Mouse (Mus musculus) left cerebral cortex, postnatal 14 days (tissue): ENCODE data around the gene Tas2r143. TPM values are rescaled to one million over a fixed set of nuclear protein-coding genes. Genes with fewer than 3 reads are reported as not detected.
A peak's percentile ranks its signal among the peaks of the same experiment; 100 is the strongest.

Source experiments
- DNase-seq, 2 experiments: peaks; one replicate each; pipeline ENCODE4 v3.0.0; 2021 to 2022; ENCODE audit warnings: low spot score in 2 of 2, mixed read lengths in 1 of 2
- intact Hi-C: fragments of 180-260 bp; cut with DNase I; formaldehyde crosslinking; loops from one replicate; pipeline ENCODE4 v1.15.1; 2025
- long read RNA-seq, 2 experiments: library from polyadenylated mRNA; stranded (forward); transcript quantifications; one replicate each; pipeline ENCODE4 v2.0.0; 2021
- total RNA-seq, 2 experiments: library from RNA; stranded (reverse); gene quantifications; 2 replicates each; pipeline ENCODE4 v1.2.3; 2021

Tas2r143 gene
- not detected for total RNA-seq
- long read RNA-seq, experiment 1 = 0 reads
- long read RNA-seq, experiment 2 = 0 reads

DNA sequence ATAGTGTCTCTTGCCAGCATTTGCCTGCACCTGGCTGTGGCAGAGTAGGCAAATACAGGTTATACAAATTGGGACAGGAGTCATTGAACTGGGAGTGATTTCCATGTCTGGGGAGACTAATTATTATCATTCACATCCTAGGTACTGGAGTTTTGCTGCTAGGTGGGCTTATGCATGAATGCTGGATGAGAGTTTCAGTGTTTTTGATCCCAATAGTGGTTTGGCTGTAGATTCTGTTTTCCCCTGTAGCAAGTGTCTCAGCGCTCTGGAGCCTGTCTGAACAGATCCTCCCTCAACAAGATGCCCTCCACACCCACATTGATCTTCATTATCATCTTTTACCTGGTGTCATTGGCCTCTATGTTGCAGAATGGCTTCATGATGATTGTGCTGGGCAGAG, at the start of gene Tas2r143:
TSS of gene Tas2r143 (plus strand) at position 301 of the 400 bp plus-strand sequence.
- intact Hi-C loops = no loop called here
- DNase-seq = no peak

GRCm38 (mm10) chr6:42350968-42351775, 48.9 kb upstream of the Tas2r143 start:
- DNase-seq = no peak
- intact Hi-C loops = no loop called here

DNA sequence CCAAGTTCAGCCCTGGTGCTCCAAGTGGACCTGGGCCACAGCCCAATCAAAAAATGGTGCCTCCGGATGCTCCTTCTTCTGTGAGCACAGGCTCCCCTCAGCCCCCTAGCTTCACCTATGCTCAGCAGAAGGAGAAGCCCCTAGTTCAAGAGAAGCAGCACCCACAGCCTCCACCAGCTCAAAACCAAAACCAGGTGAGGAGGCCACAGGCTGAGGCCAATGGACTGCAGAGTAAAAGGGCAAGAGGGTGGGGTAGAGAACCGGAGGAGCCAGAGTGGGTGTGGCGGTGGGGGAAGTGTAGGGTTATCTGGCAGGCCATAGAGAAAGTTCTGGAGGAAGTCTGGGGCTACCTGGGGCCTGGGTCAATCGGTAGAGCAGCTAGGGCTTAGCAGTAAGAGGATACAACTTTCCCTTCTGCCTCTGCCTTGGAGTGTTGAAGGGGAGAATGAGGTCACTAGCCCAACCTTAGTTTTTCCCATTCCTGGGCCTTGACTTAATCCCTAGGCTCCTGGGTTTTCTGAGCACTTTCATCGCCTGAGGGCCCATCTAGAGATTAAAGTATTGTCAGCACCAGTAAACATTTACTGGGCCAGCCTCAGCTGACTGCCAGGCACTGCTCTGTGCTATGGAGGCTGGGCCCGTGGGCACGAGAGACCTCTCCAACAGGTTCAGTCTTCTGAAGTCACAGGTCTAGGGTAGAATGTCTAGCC, 48.1 kb upstream of the Tas2r143 start:
- intact Hi-C loops = no loop called here
- no peak for DNase-seq

GRCm38 (mm10) chr6:42352486-42352846, 47.6 kb upstream of the Tas2r143 start:
- intact Hi-C loops = no loop called here

DNA sequence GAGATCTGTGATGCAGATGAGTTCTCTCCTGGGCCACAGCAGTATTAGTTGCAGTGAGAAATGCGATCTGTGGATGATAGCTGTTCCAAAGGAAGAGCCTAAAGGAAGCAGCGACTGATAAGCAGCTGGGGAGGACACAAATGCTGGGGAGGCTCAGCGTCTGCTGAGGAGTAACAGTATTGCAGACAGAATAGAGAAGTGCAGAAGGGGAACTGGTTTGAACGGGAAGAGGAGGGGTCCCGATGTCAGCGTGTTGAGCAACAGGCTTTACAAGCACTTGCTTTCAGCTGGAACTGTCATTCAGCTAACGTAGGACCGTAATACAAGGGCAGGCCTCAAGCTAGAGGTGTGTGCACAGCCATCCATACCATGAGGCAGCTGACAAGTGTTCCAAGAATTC, 46.9 kb upstream of the Tas2r143 start:
- intact Hi-C loops = no loop called here
- DNase-seq = no peak

More at GRCm38 (mm10) chr6:42352486-42352846, 47.6 kb upstream of the Tas2r143 start:
- no peak for DNase-seq

DNA sequence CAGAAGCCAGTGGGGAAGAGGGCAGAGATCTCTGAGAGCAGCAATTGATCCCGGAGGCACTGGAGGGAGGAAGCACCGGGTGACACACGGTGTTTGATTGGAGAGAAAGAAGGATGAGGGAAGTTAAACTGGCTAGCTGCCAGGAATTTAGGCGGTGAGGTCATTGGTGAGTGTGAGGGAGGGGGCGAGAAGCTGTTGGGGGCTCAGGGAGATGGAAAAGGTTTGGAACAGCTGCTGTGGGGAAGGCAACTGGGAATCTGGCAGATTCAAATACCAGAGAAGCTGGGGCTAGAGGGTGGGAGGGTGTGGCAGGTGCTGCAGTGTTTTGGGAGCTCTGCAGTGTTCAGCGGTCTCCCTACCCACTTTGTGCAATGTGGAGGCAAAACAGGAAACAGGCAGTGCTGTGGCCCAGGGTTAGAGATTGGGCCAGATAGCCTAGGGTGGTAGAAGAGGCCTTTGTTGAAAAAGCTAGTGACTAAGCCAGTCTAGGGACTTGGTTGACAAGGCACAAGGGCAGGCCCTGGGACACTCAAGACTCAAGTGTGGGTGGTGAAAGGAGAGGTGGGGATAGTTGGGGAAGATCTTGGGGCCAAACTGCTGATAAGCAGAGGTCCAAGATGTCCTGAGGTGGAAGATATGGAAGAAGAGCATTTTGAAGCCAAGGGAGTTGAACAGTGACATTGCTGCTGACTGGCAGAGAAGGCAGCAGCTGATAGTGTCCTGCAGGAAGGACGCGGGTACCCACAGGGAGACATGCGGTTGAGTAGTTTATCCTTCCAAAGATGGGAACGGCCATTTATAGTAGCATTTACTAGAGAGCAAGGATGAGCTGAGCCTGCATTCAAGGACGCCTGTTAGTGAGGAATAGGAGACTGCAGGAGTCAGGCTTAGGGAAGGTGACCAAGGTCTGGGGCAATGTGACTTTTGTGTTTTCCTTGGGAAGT, 45.7 kb upstream of the Tas2r143 start:
- peak in 1 of 2 experiments; percentile 68 for DNase-seq

GRCm38 (mm10) chr6:42355366-42355765, 44.7 kb upstream of the Tas2r143 start:
- intact Hi-C loops = no loop called here
- DNase-seq = no peak

More for the DNA sequence above, 45.7 kb upstream of the Tas2r143 start:
- intact Hi-C loops = no loop called here

- DNase-seq = no peak
- intact Hi-C loops = no loop called here
Observed at GRCm38 (mm10) chr6:42355794-42356600, 44.0 kb upstream of the Tas2r143 start.

DNA sequence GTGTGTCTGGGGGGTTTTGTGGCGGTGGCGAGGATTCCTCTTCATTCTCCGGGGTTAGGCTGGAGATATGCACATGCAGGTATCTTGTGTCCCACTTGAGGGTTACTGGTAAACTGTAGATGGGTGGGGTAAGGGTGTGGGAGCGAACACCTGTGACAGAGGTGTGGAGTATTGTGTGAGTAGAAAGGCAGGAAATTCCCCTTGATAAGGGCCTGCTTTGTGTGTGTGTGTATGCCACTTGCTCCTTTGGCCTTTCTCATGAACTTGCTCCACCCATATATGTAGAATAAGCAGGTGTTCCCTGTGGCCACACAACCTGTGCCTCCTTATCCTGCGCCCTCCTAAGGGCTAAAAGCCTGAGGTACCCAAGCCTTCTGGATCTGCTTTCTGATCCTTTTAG, 43.1 kb upstream of the Tas2r143 start:
- DNase-seq = no peak
- intact Hi-C loops = no loop called here

GRCm38 (mm10) chr6:42357901-42358300, 42.1 kb upstream of the Tas2r143 start:
- DNase-seq = no peak
- intact Hi-C loops = no loop called here

GRCm38 (mm10) chr6:42358901-42359300, 41.1 kb upstream of the Tas2r143 start:
- intact Hi-C loops = no loop called here
- no peak for DNase-seq

DNA sequence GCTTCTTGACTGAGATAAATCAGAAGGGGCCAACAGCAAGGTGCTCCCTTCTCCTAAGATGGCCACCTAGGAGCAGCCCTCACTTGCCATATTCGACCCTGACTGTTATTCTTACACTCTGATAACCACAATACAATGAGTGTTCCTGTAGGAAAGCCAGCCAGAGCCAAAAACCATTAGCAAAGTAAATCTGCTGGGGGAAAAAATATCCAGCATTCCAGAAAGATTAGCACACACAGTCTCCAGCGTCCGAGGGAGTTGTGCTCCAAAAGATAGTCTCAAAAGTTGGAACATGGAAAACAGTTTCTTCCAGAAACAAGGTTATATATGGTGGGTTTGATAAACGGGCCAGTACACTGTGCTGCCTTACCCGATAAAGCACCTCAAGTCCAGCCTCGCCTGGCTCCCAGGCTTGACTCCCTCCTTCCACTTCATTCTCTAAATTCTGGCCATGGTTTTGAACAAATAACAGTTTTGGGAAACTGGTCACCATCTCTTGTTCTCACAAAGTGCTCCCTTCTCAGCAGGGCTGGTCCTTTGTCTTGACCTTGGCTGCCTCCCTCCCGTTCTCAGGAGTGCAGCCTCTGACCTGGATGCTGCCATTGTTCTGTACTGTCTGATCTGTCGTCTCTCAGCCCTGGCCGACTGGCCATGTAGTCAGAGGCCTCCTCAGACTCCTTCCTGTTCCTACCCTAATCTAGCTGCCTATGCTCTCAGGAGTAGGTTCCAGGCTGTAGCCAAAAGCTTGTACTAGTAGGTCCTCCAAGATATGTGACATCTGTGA, 40.5 kb upstream of the Tas2r143 start:
- DNase-seq = no peak
- intact Hi-C loops = no loop called here

- intact Hi-C loops = no loop called here
- DNase-seq = no peak
Observed at GRCm38 (mm10) chr6:42360231-42360840, 39.7 kb upstream of the Tas2r143 start.

DNA sequence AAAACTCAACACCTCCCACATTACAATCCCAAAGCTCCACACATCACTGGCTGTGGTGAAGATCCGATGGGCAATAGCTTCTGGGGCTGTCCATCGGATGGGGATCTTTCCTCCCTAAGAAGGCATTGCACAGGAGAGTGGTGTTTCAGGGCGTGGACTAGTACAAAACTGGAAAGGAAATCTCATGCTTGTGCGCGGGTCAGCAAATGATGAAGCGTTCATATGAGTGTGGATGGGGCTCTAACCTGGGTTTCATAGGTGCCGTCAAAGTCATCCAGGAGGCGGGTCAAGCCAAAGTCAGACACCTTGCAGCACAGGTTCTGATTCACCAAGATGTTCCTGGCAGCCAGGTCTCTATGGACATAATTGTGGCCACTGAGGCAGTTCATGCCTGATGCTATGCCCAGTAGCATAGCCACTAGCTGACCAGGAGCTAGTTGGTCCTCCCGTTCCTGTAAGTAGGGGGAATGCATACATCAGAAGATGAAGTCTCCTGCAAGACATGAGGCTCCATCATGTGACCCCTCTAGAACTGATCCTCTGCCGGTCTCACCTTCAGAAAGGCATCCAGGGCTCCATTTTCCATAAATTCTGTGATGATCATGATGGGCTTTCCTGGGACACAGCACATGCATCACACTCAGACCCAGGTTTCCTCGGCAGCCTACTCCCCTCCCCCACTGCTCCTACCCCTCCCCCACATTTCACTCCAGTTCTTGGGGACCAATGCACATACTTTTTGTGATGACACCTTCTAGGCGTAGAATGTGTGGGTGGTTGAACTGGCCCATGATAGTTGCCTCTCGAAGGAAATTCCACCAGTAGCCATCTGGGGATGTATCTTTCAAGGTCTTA, 38.8 kb upstream of the Tas2r143 start:
- intact Hi-C loops = no loop called here
- no peak for DNase-seq

GRCm38 (mm10) chr6:42362074-42362473, 38.0 kb upstream of the Tas2r143 start:
- no peak for DNase-seq
- intact Hi-C loops = no loop called here

GRCm38 (mm10) chr6:42362497-42362896, 37.5 kb upstream of the Tas2r143 start:
- no peak for DNase-seq
- intact Hi-C loops = no loop called here

GRCm38 (mm10) chr6:42362974-42363373, 37.1 kb upstream of the Tas2r143 start:
- intact Hi-C loops = no loop called here
- DNase-seq = no peak
